Mouse (Mus musculus) ZHBTc4 (cell line): Measurements from ENCODE around the gene Psmb8.

Experiments used
- DNase-seq: peaks from one replicate; pipeline ENCODE4 v3.0.0-alpha.2; 2011; ENCODE audit warnings: low read depth, low spot score

Psmb8 gene

GRCm38 (mm10) chr17:34196941-34197894 is at the start of gene Psmb8:
Psmb8 (plus strand) TSS chr17:34197721.
- DNase-seq: peak; percentile 83

GRCm38 (mm10) chr17:34152923-34153322 is 44.6 kb upstream of the Psmb8 start, which contains the start of gene H2-DMb1:
H2-DMb1 (plus strand) TSS chr17:34153072.
- peak; percentile 70 for DNase-seq

- no peak for DNase-seq
These were observed 42.0 kb upstream of the Psmb8 start for GRCm38 (mm10) chr17:34155534-34155933.

GRCm38 (mm10) chr17:34164202-34164895 is 33.2 kb upstream of the Psmb8 start:
- peak; percentile 63 for DNase-seq

- DNase-seq: peak; percentile 50
These were observed 32.3 kb upstream of the Psmb8 start for GRCm38 (mm10) chr17:34165033-34165730.

- DNase-seq: peak; percentile 47
These were observed 28.2 kb upstream of the Psmb8 start for GRCm38 (mm10) chr17:34169279-34169678.

GRCm38 (mm10) chr17:34170487-34170876 is 27.0 kb upstream of the Psmb8 start:
- DNase-seq: no peak

GRCm38 (mm10) chr17:34170877-34171498 is 26.5 kb upstream of the Psmb8 start:
- peak; percentile 71 for DNase-seq

GRCm38 (mm10) chr17:34172528-34172927 is 25.0 kb upstream of the Psmb8 start:
- DNase-seq: peak; percentile 33

- DNase-seq: no peak
These were observed 23.4 kb upstream of the Psmb8 start for GRCm38 (mm10) chr17:34174075-34174474.

- peak; percentile 66 for DNase-seq
These were observed 20.3 kb upstream of the Psmb8 start for GRCm38 (mm10) chr17:34177179-34177578.

GRCm38 (mm10) chr17:34179019-34179418 is 18.5 kb upstream of the Psmb8 start:
- DNase-seq: no peak

GRCm38 (mm10) chr17:34179913-34180859 is 17.3 kb upstream of the Psmb8 start:
- no peak for DNase-seq

- DNase-seq: no peak
These were observed 13.8 kb upstream of the Psmb8 start for GRCm38 (mm10) chr17:34183564-34184219.

GRCm38 (mm10) chr17:34185526-34185925 is 12.0 kb upstream of the Psmb8 start:
- DNase-seq: no peak

- DNase-seq: no peak
These were observed 10.6 kb upstream of the Psmb8 start for GRCm38 (mm10) chr17:34186885-34187260.

GRCm38 (mm10) chr17:34187261-34187916 is 10.1 kb upstream of the Psmb8 start, which contains the start of the genes Tap1 and Psmb9:
Tap1 (plus strand) TSS chr17:34187553.
Psmb9 (minus strand) TSS chr17:34187764.
- DNase-seq: peak; percentile 98

- DNase-seq: no peak
These were observed 9.5 kb upstream of the Psmb8 start for GRCm38 (mm10) chr17:34188010-34188409.

- DNase-seq: no peak
These were observed 8.5 kb upstream of the Psmb8 start for GRCm38 (mm10) chr17:34188986-34189385.
